Mouse (Mus musculus) c-Kit-positive CD71-positive TER-119-positive erythroid progenitor cells, embryonic 14.5 days (primary cell): ENCODE measurements at regions not wholly inside any gene's neighbourhood (a gene's known extent, or its start where the extent isn't known, plus 50 kb on each side); places are given as distances from the start of the nearest gene placed in this dataset.
"Not testable (repeated sequence)": the region's sequence is repeated elsewhere in the genome, so short reads cannot be mapped to it uniquely, and the experiment has no call there.

Source experiments
- DNase-seq: peaks from one replicate; pipeline ENCODE4 v3.0.0-alpha.2; 2013; ENCODE audit warnings: low spot score

GRCm38 (mm10) chr12:3188734-3189275 is 121.0 kb downstream of the Rab10 start:
- DNase-seq = not testable (repeated sequence)

- no peak for DNase-seq
Observed at GRCm38 (mm10) chr12:3188137-3188536, 121.6 kb downstream of the Rab10 start.

- DNase-seq = no peak
Observed at GRCm38 (mm10) chr12:3173325-3173724, 136.4 kb downstream of the Rab10 start.

GRCm38 (mm10) chr12:3169705-3170287 is 140.0 kb downstream of the Rab10 start:
- DNase-seq = not testable (repeated sequence)

GRCm38 (mm10) chr12:3161666-3162065 is 148.1 kb downstream of the Rab10 start:
- DNase-seq = not testable (repeated sequence)

- not testable (repeated sequence) for DNase-seq
Observed at GRCm38 (mm10) chr12:3158771-3159170, 151.0 kb downstream of the Rab10 start.

- DNase-seq = not testable (repeated sequence)
Observed at GRCm38 (mm10) chr12:3153705-3154104, 156.1 kb downstream of the Rab10 start.

- DNase-seq = not testable (repeated sequence)
Observed at GRCm38 (mm10) chr12:3132553-3132952, 177.2 kb downstream of the Rab10 start.

GRCm38 (mm10) chr12:3131149-3131751 is 178.5 kb downstream of the Rab10 start:
- not testable (repeated sequence) for DNase-seq

GRCm38 (mm10) chr12:3127336-3127735 is 182.4 kb downstream of the Rab10 start:
- not testable (repeated sequence) for DNase-seq

- DNase-seq = no peak
Observed at GRCm38 (mm10) chr12:3124036-3124435, 185.7 kb downstream of the Rab10 start.

- not testable (repeated sequence) for DNase-seq
Observed at GRCm38 (mm10) chr12:3110589-3110988, 199.2 kb downstream of the Rab10 start.

GRCm38 (mm10) chr12:3109671-3110070 is 200.1 kb downstream of the Rab10 start:
- DNase-seq = not testable (repeated sequence)

- not testable (repeated sequence) for DNase-seq
Observed at GRCm38 (mm10) chr12:3101963-3102362, 207.8 kb downstream of the Rab10 start.

- DNase-seq = peak; percentile 2
Observed at GRCm38 (mm10) chr12:3098175-3098574, 211.6 kb downstream of the Rab10 start.

GRCm38 (mm10) chr12:3094509-3094908 is 215.3 kb downstream of the Rab10 start:
- DNase-seq = no peak

- DNase-seq = not testable (repeated sequence)
Observed at GRCm38 (mm10) chr12:3092974-3093373, 216.8 kb downstream of the Rab10 start.

GRCm38 (mm10) chr12:3049546-3049945 is 260.2 kb downstream of the Rab10 start:
- not testable (repeated sequence) for DNase-seq

GRCm38 (mm10) chr12:3018446-3018845 is 291.3 kb downstream of the Rab10 start:
- not testable (repeated sequence) for DNase-seq

GRCm38 (mm10) chr12:3016777-3017176 is 293.0 kb downstream of the Rab10 start:
- DNase-seq = not testable (repeated sequence)
